Mouse (Mus musculus): Measurements from ENCODE around the gene Pank3. TPM values are rescaled to one million over a fixed set of nuclear protein-coding genes. Genes with fewer than 3 reads are reported as not detected.
"Not testable (repeated sequence)": the region's sequence is repeated elsewhere in the genome, so short reads cannot be mapped to it uniquely, and the experiment has no call there.

Gene Pank3
- polyA plus RNA-seq, 1 experiment from 2014 or later = 13.7 TPM

DNA sequence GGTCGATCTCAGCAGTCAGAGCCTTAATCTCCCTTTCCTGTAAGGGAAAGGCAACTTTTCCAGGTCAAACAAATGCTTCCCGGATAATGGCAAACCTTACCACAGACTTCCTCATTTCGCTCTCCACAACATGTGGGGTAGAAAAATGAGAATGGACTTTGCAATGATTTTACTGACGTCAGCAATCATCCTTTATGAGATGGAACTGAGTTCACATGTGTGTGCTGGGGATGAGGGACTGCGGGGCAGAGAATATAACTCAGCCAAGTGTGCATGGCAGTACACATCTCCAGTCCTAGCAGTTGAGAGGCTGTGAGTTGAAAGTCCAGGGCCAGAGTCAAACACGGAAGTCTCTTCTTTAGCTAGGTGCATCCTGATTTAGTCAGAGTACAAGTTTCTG lies 64.0 kb downstream of the Pank3 start:
- H3K9me3 ChIP-seq = no peaks in the 10 kb centered on the region
- no peak for ATAC-seq (ENCODE audit: borderline replicate concordance, extremely low read depth, low FRiP score, low TSS enrichment)
- H3K36me3 ChIP-seq = peaks cover 38% of the 10 kb centered on the region
- peak overlapping the region; percentile 84; the same call in 1 of the 2 replicates for H3K9ac ChIP-seq
- peak overlapping the region; percentile 67 for H3K4me2 ChIP-seq
- WGBS = 73% methylated on average over 6 of the region's 6 CpGs
- H3K4me1 ChIP-seq = peaks cover 18% of the 10 kb centered on the region
- peak overlapping the region; percentile 96 for H3K4me3 ChIP-seq
- H3K27ac ChIP-seq = no peak overlapping the region
- no peaks in the 10 kb centered on the region for H3K27me3 ChIP-seq

GRCm38 (mm10) chr11:35834022-35834760 lies 64.9 kb downstream of the Pank3 start, which contains the start of gene Rars:
Rars (minus strand) TSS chr11:35834506.
- Histone ChIP-seq H3K4me3 (peak within 1 kb of the TSS; percentile 96), H3K4me2 (peak within 1 kb of the TSS; percentile 67), H3K9ac (peak within 1 kb of the TSS; percentile 84), H3K27ac (peak within 1 kb of the TSS; percentile 65), H3K4me1 (peaks cover 18% of the 10 kb centered on the region), H3K36me3 (peaks cover 29% of the 10 kb centered on the region), H3K27me3 (no peaks in the 10 kb centered on the region), H3K9me3 (no peaks in the 10 kb centered on the region)
- WGBS = 2% methylated on average over 46 of the region's 46 CpGs
- peak; percentile 80 for ATAC-seq (ENCODE audit: borderline replicate concordance, extremely low read depth, low FRiP score, low TSS enrichment)

GRCm38 (mm10) chr11:35837156-35838126 lies 68.2 kb downstream of the Pank3 start:
- Histone ChIP-seq H3K9ac (no peak overlapping the region), H3K4me2 (peak overlapping the region; percentile 60), H3K27ac (no peak overlapping the region), H3K27me3 (no peaks in the 10 kb centered on the region), H3K4me1 (peaks cover 14% of the 10 kb centered on the region), H3K9me3 (no peaks in the 10 kb centered on the region), H3K36me3 (peaks cover 8% of the 10 kb centered on the region), H3K4me3 (peak overlapping the region; percentile 35; the same call in 1 of the 2 replicates)
- no peak for ATAC-seq (ENCODE audit: borderline replicate concordance, extremely low read depth, low FRiP score, low TSS enrichment)
- WGBS = 69% methylated on average over 5 of the region's 5 CpGs

DNA sequence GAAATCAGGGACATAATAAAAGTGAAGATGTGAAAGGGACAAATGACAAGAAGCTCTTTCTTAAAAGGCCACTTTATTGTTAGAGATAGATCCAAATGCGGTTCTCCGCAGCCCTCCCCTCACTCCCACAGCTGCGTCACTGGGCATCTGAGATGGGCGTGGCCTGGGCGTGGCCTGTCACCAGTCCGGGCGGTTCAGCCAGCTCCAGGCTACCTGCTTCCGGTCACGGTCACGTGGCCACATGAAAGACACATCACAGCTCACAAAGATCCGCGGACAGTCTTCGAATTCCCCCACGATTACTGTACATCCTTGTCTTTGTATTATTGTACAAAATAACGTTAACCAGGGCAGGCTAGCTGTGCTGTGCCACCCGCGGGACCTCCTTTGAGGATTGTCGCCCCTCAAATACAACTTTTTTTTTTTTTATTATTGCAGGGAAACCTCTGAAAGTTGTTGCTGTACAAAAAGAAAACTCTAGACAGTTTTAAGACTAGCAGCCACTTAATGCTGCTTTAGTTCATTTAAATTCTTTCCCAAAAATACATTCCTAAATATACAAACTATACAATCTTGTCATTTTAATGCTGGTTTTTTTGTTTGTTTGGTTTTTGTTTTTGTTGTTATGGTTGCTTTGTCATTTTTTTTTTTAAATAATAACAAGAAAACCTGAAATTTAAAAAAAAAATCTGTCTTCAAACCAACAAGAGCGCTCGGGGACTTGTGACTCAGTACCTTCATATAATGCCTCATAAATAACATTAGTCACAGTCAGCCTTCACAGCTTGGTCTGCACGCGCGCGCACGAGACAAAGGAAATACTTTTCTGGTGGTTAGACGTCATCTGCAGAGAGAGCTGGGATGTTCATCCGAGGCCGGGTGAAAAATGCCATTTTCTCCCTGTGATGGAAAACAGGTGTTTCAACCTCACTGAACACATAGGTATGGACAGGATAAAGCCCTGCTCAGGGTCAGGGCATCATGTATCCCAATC lies 69.4 kb downstream of the Pank3 start:
- Histone ChIP-seq H3K4me3 (peak overlapping the region; percentile 35), H3K27me3 (no peaks in the 10 kb centered on the region), H3K36me3 (peaks cover 11% of the 10 kb centered on the region), H3K27ac (no peak overlapping the region), H3K9ac (no peak overlapping the region), H3K9me3 (no peaks in the 10 kb centered on the region), H3K4me1 (peaks cover 2% of the 10 kb centered on the region), H3K4me2 (peak overlapping the region; percentile 60)
- peak; percentile 87; the same call in 1 of the 2 replicates for ATAC-seq (ENCODE audit: borderline replicate concordance, extremely low read depth, low FRiP score, low TSS enrichment)
- 24% methylated on average over 28 of the region's 28 CpGs for WGBS

GRCm38 (mm10) chr11:35840282-35840681 lies 71.0 kb downstream of the Pank3 start:
- no peak overlapping the region for H3K4me2 ChIP-seq
- H3K4me1 ChIP-seq = no peaks in the 10 kb centered on the region
- no peak overlapping the region for H3K9ac ChIP-seq
- no peaks in the 10 kb centered on the region for H3K9me3 ChIP-seq
- H3K27ac ChIP-seq = no peak overlapping the region
- H3K27me3 ChIP-seq = no peaks in the 10 kb centered on the region
- H3K4me3 ChIP-seq = no peak overlapping the region
- H3K36me3 ChIP-seq = peaks cover 15% of the 10 kb centered on the region
- 77% methylated on average over 7 of the region's 7 CpGs for WGBS
- no peak for ATAC-seq (ENCODE audit: borderline replicate concordance, extremely low read depth, low FRiP score, low TSS enrichment)

GRCm38 (mm10) chr11:35840806-35841205 lies 71.5 kb downstream of the Pank3 start:
- H3K36me3 ChIP-seq = peaks cover 15% of the 10 kb centered on the region
- H3K9me3 ChIP-seq; H3K4me1 ChIP-seq; H3K27me3 ChIP-seq; H3K9ac ChIP-seq; H3K4me2 ChIP-seq; H3K27ac ChIP-seq; ATAC-seq (ENCODE audit: borderline replicate concordance, extremely low read depth, low FRiP score, low TSS enrichment); H3K4me3 ChIP-seq: not testable (repeated sequence)
- WGBS = 86% methylated on average over 4 of the region's 4 CpGs

MicroRNA genes within 50 kb of the gene (microRNA counts, 519-probe panel; counts per million panel counts)
- 3,454 counts per million, percentile 91 among the panel's probes with 10 or more counts for microRNA mmu-miR-103

Small RNA genes within 50 kb of the gene (microRNA-seq; reads per million reads assigned to microRNA genes)
- gene Mir103-1 = 4.8 reads per million, percentile 20 among the genes with 10 or more reads in this experiment

Other genes starting within 250 kb of the Pank3 start
- 0.10 and 0.22 TPM in 2 replicates for gene Fbll1, start 29.4 kb downstream of the Pank3 start, polyA plus RNA-seq (2015; fragmentation: Nextera tagmentation; extraction: Ambion mirVana)
- gene Rars, start 65.0 kb downstream of the Pank3 start, polyA plus RNA-seq (2015; fragmentation: Nextera tagmentation; extraction: Ambion mirVana) = 80.7 and 81.8 TPM in 2 replicates
- 16.2 and 16.7 TPM in 2 replicates for gene Wwc1, start 211.0 kb downstream of the Pank3 start, polyA plus RNA-seq (2015; fragmentation: Nextera tagmentation; extraction: Ambion mirVana)